Mouse (Mus musculus) heart, embryonic 14.5 days (tissue): Measurements from ENCODE around the gene Fam89a. TPM values are rescaled to one million over a fixed set of nuclear protein-coding genes. Genes with fewer than 3 reads are reported as not detected.

Experiments
- ATAC-seq: fragments of 200-750 bp; cut with Nextera tagmentation; 2 replicates; pipeline ENCODE4 v1.8.0; 2017; ENCODE audit warnings: low read depth, moderate TSS enrichment; ENCODE audit not compliant: insufficient number of reproducible peaks, insufficient read depth, low FRiP score
- H3K27ac ChIP-seq, 2 experiments: fragments of 200-500 bp in 1 of 2; fragments of 300-500 bp in 1 of 2; sonication (generic) in 1 of 2; replicated peaks in 1 of 2; 2 replicates each; pipeline ENCODE4 v1.5.1; 2012 to 2014; ENCODE audit warnings: low read depth in 2 of 2, low read length in 2 of 2, control low read depth in 1 of 2, mild to moderate bottlenecking in 1 of 2, mixed read lengths in 1 of 2; ENCODE audit not compliant: control insufficient read depth in 1 of 2, insufficient read depth in 1 of 2
- H3K27me3 ChIP-seq: fragments of 300-500 bp; sonication (generic); 2 replicates; pipeline ENCODE4 v1.6.1; 2014; ENCODE audit warnings: mild to moderate bottlenecking, low read length, control low read depth; ENCODE audit not compliant: control insufficient read depth, insufficient read depth
- H3K36me3 ChIP-seq: fragments of 300-500 bp; sonication (generic); 2 replicates; pipeline ENCODE4 v1.6.1; 2014; ENCODE audit warnings: mild to moderate bottlenecking, control low read depth, low read length, mixed read lengths; ENCODE audit not compliant: control insufficient read depth, insufficient read depth
- H3K4me1 ChIP-seq, 2 experiments: fragments of 200-500 bp in 1 of 2; fragments of 300-500 bp in 1 of 2; sonication (generic) in 1 of 2; 2 replicates each; pipeline ENCODE4 v1.6.1; 2012 to 2014; ENCODE audit warnings: low read length in 2 of 2, control low read depth in 1 of 2, mixed read lengths in 1 of 2; ENCODE audit not compliant: control insufficient read depth in 2 of 2, insufficient read depth in 2 of 2
- H3K4me2 ChIP-seq: fragments of 300-500 bp; sonication (generic); 2 replicates; pipeline ENCODE4 v1.6.1; 2014; ENCODE audit warnings: mild to moderate bottlenecking, low read length
- H3K4me3 ChIP-seq, 2 experiments: fragments of 200-500 bp in 1 of 2; fragments of 300-500 bp in 1 of 2; sonication (generic) in 1 of 2; 2 replicates each; pipeline ENCODE4 v1.5.1; 2012 to 2014; ENCODE audit warnings: low read length in 2 of 2, mild to moderate bottlenecking in 2 of 2, control low read depth in 1 of 2, low read depth in 1 of 2, moderate library complexity in 1 of 2; ENCODE audit not compliant: control insufficient read depth in 1 of 2, insufficient read depth in 1 of 2
- H3K9ac ChIP-seq: fragments of 300-500 bp; sonication (generic); 2 replicates; pipeline ENCODE4 v1.6.1; 2014; ENCODE audit warnings: mild to moderate bottlenecking, low read length
- H3K9me3 ChIP-seq: fragments of 300-500 bp; sonication (generic); 2 replicates; pipeline ENCODE4 v1.6.1; 2016; ENCODE audit warnings: low read length, control low read depth; ENCODE audit not compliant: control insufficient read depth
- WGBS: fragments of 180-500 bp; shearing (Covaris S2); extraction: QIAGEN DNeasy Blood & Tissue Kit; methylation state at CpG from one replicate; pipeline ENCODE4 v1.1.7; 2014; 5-methylcytosine and 5-hydroxymethylcytosine counted together
- polyA plus RNA-seq: library from polyadenylated mRNA; unstranded; fragments of >200 nt; fragmentation: Nextera tagmentation; extraction: Ambion mirVana; gene quantifications from 2 replicates; pipeline ENCODE4 v1.2.1, GENCODE M21; 2014

The Fam89a gene
- polyA plus RNA-seq, 1 experiment from 2014 or later, result 1.2 TPM

DNA sequence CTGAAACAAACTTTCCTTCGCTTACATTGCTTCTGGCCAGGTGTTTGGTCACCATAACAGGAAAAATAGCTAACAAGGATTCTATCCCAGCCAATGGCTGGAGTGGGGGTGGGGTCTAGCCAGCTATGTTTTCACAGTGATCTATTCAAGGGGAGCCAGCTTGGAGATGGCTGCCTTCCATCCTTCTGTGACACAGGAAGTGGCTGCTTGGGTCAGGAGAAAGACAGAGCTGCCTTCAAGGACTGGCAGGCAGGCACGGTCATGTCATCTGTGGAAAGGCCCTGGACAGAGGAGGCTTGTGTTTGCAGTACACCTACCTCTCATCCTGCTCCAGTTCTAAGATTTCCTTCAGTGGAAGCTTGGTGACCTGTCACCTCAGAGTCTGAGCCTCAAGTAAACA lies 20.8 kb upstream of the Fam89a start:
- Histone ChIP-seq H3K4me2 (no peak overlapping the region), H3K4me3 (no peak overlapping the region), H3K27ac (peak overlapping the region in 1 of 2 experiments; percentile 30; a peak in 1 of 4 replicates), H3K36me3 (no peaks in the 10 kb centered on the region), H3K27me3 (no peaks in the 10 kb centered on the region), H3K9ac (no peak overlapping the region), H3K9me3 (no peaks in the 10 kb centered on the region), H3K4me1 (peaks cover 8 to 10% of the 10 kb centered on the region in 2 experiments; a peak in 3 of 4 replicates)
- ATAC-seq, result no peak
- 61% methylated on average over 2 of the region's 2 CpGs for WGBS

DNA sequence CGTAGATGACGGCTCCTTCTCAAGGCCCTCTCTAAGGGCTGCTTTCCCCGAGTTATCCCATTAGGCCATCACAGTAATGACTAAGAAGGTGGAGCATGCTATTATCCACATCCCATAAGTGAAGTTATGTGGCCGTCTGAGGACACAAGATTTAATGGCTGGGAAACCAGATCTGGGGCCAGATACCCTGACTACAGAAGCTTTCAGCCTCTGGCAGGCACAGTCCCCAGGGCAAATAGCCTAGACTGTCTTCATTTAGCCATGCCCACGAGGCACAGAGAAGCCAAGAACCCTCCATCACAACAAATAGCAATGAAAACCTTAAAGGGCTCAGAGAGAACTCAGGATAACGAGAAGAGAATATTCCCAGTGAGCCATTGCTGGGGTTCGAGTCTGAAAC lies 11.4 kb upstream of the Fam89a start:
- Histone ChIP-seq H3K27me3 (no peaks in the 10 kb centered on the region), H3K27ac (no peak overlapping the region), H3K4me1 (no peaks in the 10 kb centered on the region), H3K36me3 (no peaks in the 10 kb centered on the region), H3K4me2 (no peak overlapping the region), H3K4me3 (no peak overlapping the region), H3K9me3 (no peaks in the 10 kb centered on the region), H3K9ac (no peak overlapping the region)
- 70% methylated on average over 7 of the region's 7 CpGs for WGBS
- no peak for ATAC-seq

DNA sequence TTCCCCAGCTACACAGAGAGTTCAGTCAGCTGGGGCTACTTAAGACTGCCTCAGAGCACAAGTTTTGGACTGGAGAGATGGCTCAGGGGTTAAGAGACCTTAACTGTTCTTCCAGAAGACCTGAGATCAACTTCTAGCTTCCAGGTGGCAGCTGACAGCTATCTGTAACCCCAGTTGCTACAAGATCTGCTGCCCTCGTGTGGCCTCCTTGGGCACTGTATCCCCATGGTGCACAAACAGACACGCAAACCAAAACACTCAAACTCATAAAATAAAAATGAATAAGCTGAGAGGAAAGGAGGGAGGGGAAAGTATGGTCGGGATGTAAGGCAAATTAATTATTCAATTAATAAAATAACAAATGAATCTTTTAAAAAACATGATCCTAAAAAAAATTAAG lies 6.9 kb upstream of the Fam89a start:
- H3K9ac ChIP-seq, result no peak overlapping the region
- H3K27ac ChIP-seq, result no peak overlapping the region
- WGBS, result 43% methylated on average over 3 of the region's 3 CpGs
- H3K27me3 ChIP-seq, result peaks cover 6% of the 10 kb centered on the region; the same call in 1 of the 2 replicates
- no peak overlapping the region for H3K4me3 ChIP-seq
- H3K4me2 ChIP-seq, result no peak overlapping the region
- no peaks in the 10 kb centered on the region for H3K36me3 ChIP-seq
- H3K4me1 ChIP-seq, result peaks cover 0 to 3% of the 10 kb centered on the region in 2 experiments; a peak in 1 of 4 replicates
- no peak for ATAC-seq
- H3K9me3 ChIP-seq, result no peaks in the 10 kb centered on the region

DNA sequence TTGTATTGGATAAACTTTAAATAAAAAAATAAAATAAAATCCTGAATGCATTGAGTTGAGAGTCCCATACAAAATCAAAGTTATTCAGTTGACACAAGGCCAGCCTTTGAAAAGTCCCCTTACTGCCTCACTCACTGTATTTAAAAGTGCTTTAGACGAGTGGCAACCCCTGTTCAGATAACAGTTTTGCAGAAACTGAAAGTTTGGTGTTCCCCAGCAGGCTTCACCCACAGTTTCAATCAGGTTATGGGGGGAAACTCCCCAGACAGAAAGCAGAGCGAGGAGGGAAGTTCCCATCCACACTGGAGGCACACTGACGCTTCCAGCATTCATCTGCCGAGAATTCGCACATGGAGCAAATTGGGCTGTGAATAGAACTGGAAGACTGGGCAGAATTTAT lies 5.0 kb upstream of the Fam89a start:
- Histone ChIP-seq H3K4me3 (no peak overlapping the region), H3K9ac (no peak overlapping the region), H3K4me2 (no peak overlapping the region), H3K27ac (no peak overlapping the region), H3K4me1 (peaks cover 0 to 5% of the 10 kb centered on the region in 2 experiments; a peak in 1 of 4 replicates), H3K27me3 (peaks cover 21% of the 10 kb centered on the region), H3K9me3 (no peaks in the 10 kb centered on the region), H3K36me3 (no peaks in the 10 kb centered on the region)
- 68% methylated on average over 5 of the region's 5 CpGs for WGBS
- ATAC-seq, result no peak

DNA sequence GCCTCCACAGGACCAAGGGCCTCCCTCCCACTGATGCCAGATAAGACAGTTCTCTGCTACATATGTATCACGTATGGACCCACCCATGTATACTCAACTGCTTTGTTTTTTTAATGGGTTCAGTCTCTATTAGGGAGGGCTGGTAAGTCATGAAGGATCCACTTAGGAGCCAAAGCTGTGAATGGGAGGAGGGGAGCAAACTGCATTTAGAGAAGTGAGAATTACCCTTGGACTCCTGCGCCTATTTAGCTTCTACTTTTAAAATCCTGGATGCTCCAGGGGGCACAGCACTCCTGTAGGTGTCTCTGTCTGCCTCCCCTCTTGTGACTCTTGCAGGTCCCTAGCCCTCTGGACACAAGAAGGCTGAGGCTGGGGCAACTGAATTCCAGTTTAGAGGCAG lies 4.5 kb upstream of the Fam89a start:
- Histone ChIP-seq H3K27me3 (peaks cover 21% of the 10 kb centered on the region), H3K4me2 (no peak overlapping the region), H3K9me3 (no peaks in the 10 kb centered on the region), H3K27ac (no peak overlapping the region), H3K9ac (no peak overlapping the region), H3K4me1 (peaks cover under 1 to 7% of the 10 kb centered on the region in 2 experiments; a peak in 3 of 4 replicates), H3K4me3 (no peak overlapping the region), H3K36me3 (no peaks in the 10 kb centered on the region)
- no peak for ATAC-seq
- 42% methylated on average over 2 of the region's 2 CpGs for WGBS

DNA sequence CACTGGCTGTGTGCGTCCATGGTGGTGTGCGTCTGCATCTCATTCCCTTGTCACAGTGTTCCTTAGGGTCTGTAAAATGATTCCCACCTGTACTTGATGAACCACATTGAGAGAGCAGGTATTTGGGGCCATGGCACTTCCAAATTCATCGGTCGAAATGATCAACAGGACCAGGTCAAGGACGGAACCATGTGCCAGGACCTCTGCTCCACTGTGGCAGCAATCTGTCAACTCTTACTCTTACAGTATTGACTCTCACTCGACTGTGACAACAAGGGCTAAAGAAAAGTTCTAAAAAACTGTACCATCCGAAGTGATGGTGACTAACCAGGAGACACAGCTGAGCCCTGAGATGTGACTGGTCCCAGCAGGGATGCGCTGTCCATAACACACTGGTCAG lies 3.8 kb upstream of the Fam89a start:
- H3K27ac ChIP-seq, result no peak overlapping the region

DNA sequence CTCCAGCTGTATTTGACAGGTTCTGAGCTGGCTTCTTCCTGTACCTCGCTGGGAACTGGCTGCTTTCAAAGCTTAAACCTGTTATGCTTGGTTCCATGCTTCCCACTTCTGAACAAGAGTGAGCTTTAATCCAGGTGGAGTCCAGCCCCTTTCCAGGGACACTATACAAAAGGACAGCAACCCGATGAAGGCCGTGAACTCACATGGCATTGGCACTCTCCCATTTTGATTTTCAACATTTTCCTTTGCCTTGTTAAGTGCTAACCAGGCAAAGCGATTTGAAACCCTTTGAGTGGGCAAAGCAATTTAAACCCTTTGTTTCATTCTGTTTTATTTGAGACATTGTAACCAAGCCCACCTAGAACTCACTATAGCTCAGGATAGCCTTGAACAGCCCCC lies 3.2 kb upstream of the Fam89a start:
- WGBS, result 59% methylated on average over 4 of the region's 4 CpGs
- no peak overlapping the region for H3K27ac ChIP-seq

More for the DNA sequence above, 3.8 kb upstream of the Fam89a start:
- H3K9ac ChIP-seq, result no peak overlapping the region
- H3K4me2 ChIP-seq, result no peak overlapping the region
- H3K36me3 ChIP-seq, result no peaks in the 10 kb centered on the region
- no peak for ATAC-seq
- H3K4me1 ChIP-seq, result peaks cover 5 to 10% of the 10 kb centered on the region in 2 experiments; a peak in 3 of 4 replicates
- 80% methylated on average over 8 of the region's 8 CpGs for WGBS
- no peak overlapping the region for H3K4me3 ChIP-seq
- H3K27me3 ChIP-seq, result peaks cover 28% of the 10 kb centered on the region
- H3K9me3 ChIP-seq, result no peaks in the 10 kb centered on the region

GRCm38 (mm10) chr8:124754101-124754791 lies 2.6 kb upstream of the Fam89a start:
- H3K4me3 ChIP-seq, result no peak overlapping the region
- WGBS, result 25% methylated on average over 11 of the region's 11 CpGs
- no peaks in the 10 kb centered on the region for H3K36me3 ChIP-seq
- no peaks in the 10 kb centered on the region for H3K9me3 ChIP-seq
- H3K27me3 ChIP-seq, result peaks cover 37% of the 10 kb centered on the region
- no peak for ATAC-seq
- no peak overlapping the region for H3K4me2 ChIP-seq
- H3K4me1 ChIP-seq, result peaks cover 9 to 10% of the 10 kb centered on the region in 2 experiments; a peak in 3 of 4 replicates
- H3K27ac ChIP-seq, result no peak overlapping the region
- no peak overlapping the region for H3K9ac ChIP-seq

More for the DNA sequence above, 3.2 kb upstream of the Fam89a start:
- ATAC-seq, result no peak
- Histone ChIP-seq H3K4me3 (no peak overlapping the region), H3K9me3 (no peaks in the 10 kb centered on the region), H3K36me3 (no peaks in the 10 kb centered on the region), H3K4me2 (no peak overlapping the region), H3K27me3 (peaks cover 35% of the 10 kb centered on the region), H3K4me1 (peaks cover 9 to 10% of the 10 kb centered on the region in 2 experiments; a peak in 3 of 4 replicates), H3K9ac (no peak overlapping the region)
